In genomic region chr16:24446449-24446848, GRCm38 (mm10) we compare ENCODE assay signal across 30 mouse cellular contexts. TPM values are rescaled to one million over a fixed set of nuclear protein-coding genes. Genes with fewer than 3 reads are reported as not detected.
DNase-seq lines count a peak whose midpoint lies in the region; ATAC-seq and TF ChIP-seq lines count a peak whose summit lies in the region.
"Had no signal": no experiment of that assay in that cellular context is flagged by ENCODE, and none has a peak within 500 bp of the region (broad histone marks: within the 10 kb centered on the region; RNA-seq: fewer than 3 reads in every experiment).

No protein-coding gene starts in this region.

- TF ChIP-seq CTCF in gastrocnemius, adult 2 months (IDR thresholded peaks at IDR 0.05), result no peak
- TF ChIP-seq CTCF in spleen, adult 2 months (IDR thresholded peaks at IDR 0.05; ENCODE audit: extremely low read depth, insufficient read depth, insufficient read length, insufficient replicate concordance), result no peak

- DNase-seq in gastrocnemius, adult 2 months, result no peak
- DNase-seq in gastrocnemius, postnatal 25 days, result no peak
- peak; percentile 19 to 34 for DNase-seq in spleen, adult 2 months (ENCODE audit: low read depth in 1 of 2, low spot score in 2 of 2)
- DNase-seq in spleen, postnatal 14 days (ENCODE audit: low spot score in 2 of 2), result no peak
- DNase-seq in layer of hippocampus, adult 8-10 months (ENCODE audit: low spot score in 2 of 2), result no peak
- DNase-seq: adrenal gland, adult 2 months; adrenal gland, postnatal 36 days; cerebellum, adult 2 months; cerebellum, postnatal 14 days; heart, postnatal 4 days; kidney, adult 8-10 months; kidney, postnatal 4 days; layer of hippocampus, postnatal 36 days; lung, embryonic 14.5 days; lung, postnatal 14 days; retina, postnatal 1 day; right cerebral cortex, postnatal 14 days; thymus, postnatal 14 days had no signal

- WGBS in spleen, adult 2 months, result 7% methylated on average over 1 of the region's 1 CpGs

- H3K36me3 ChIP-seq in spleen, adult 2 months (ENCODE audit: control insufficient read depth, insufficient read depth, low read length), result no peaks in the 10 kb centered on the region; the same call in 1 of the 2 replicates
- H3K36me3 ChIP-seq: hindbrain, embryonic 13.5 days; liver, embryonic 15.5 days; midbrain, embryonic 12.5 days; neural tube, embryonic 13.5 days had no signal

- H3K27me3 ChIP-seq in spleen, adult 2 months (ENCODE audit: control insufficient read depth, insufficient read depth, low read length), result no peaks in the 10 kb centered on the region
- H3K27me3 ChIP-seq: hindbrain, embryonic 13.5 days; limb, embryonic 15.5 days; liver, embryonic 15.5 days; midbrain, embryonic 12.5 days; neural tube, embryonic 13.5 days had no signal

- ATAC-seq in activated CD4-positive, CD25-positive, alpha-beta regulatory T cell, adult 4 months, result peak; percentile 67
- peak; percentile 68 for ATAC-seq in monocyte, adult 5-6 weeks (replicated peaks; ENCODE audit: insufficient number of reproducible peaks, low FRiP score, low TSS enrichment, poor library complexity, severe bottlenecking)
- ATAC-seq in erythroid progenitor cell, adult 5-6 weeks (replicated peaks; ENCODE audit: low FRiP score, poor library complexity, severe bottlenecking), result no peak
- ATAC-seq: forebrain, embryonic 16.5 days had no signal

- H3K27ac ChIP-seq in gastrocnemius, adult 2 months, result peak overlapping the region; percentile 85; the same call in 1 of the 2 replicates
- H3K27ac ChIP-seq in spleen, adult 2 months (ENCODE audit: insufficient read depth, low read length), result peak overlapping the region; percentile 81
- H3K27ac ChIP-seq: heart, embryonic 10.5 days; hindbrain, embryonic 13.5 days; kidney, postnatal 0 days; limb, embryonic 10.5 days; limb, embryonic 15.5 days; liver, embryonic 15.5 days; midbrain, embryonic 12.5 days; neural tube, embryonic 13.5 days had no signal

- no peak for TF ChIP-seq POLR2A in spleen, adult 2 months (IDR thresholded peaks at IDR 0.05; ENCODE audit: low read depth, low read length)

- intact Hi-C loops in gastrocnemius, adult 2 months (cut with DNase I), result no loop called here

- no peak overlapping the region for H3K4me3 ChIP-seq in gastrocnemius, adult 2 months
- no peak overlapping the region for H3K4me3 ChIP-seq in spleen, adult 2 months (ENCODE audit: extremely low read depth, insufficient read depth, insufficient read length)
- H3K4me3 ChIP-seq: heart, embryonic 10.5 days; hindbrain, embryonic 13.5 days; limb, embryonic 10.5 days; limb, embryonic 15.5 days; liver, embryonic 15.5 days; midbrain, embryonic 12.5 days; neural tube, embryonic 13.5 days had no signal

- peaks cover 39% of the 10 kb centered on the region for H3K4me1 ChIP-seq in spleen, adult 2 months (ENCODE audit: control insufficient read depth, insufficient read depth, insufficient read length)

RNA-seq across cellular contexts. Expression of gene Lpp, which starts 53.1 kb away (rescaled TPM):
- total RNA-seq in gastrocnemius, adult 2 months (2021), result 10 to 100 TPM; 17.7 to 18.0 TPM
- total RNA-seq in gastrocnemius, postnatal 25 days (2021), result 10 to 100 TPM; 21.7 to 23.8 TPM
- polyA plus RNA-seq in spleen, adult 2 months (2012; rRNA removed), result 8.2 and 12.2 TPM in 2 replicates
- 10 to 100 TPM; 15.5 to 16.8 TPM for polyA plus RNA-seq in activated CD4-positive, CD25-positive, alpha-beta regulatory T cell, adult 4 months (2017; shearing (Covaris generic))
- 7.8 to 20.2 TPM (median 8.9 TPM) in 3 replicates for total RNA-seq in monocyte, adult 5-6 weeks (2017)
- total RNA-seq in layer of hippocampus, adult 8-10 months (2022), result 10 to 100 TPM in 2 of 4 experiments, 1 to 10 TPM in 2; 8.3 to 12.0 (median 10.4) TPM
- total RNA-seq in erythroid progenitor cell, adult 5-6 weeks (2015; ENCODE audit: low replicate concordance), result 2.1 and 2.9 TPM in 2 replicates
- 0.76 and 0.77 TPM in 2 replicates for total RNA-seq in erythroid progenitor cell, adult 5-6 weeks (2017; ENCODE audit: low replicate concordance)

Comparison
In these comparisons a context has a peak if more than half of its experiments do, and no peak if none do; other contexts are left out.
1. DNase-seq: peak in spleen, adult 2 months (2 of 2); none in gastrocnemius, adult 2 months (single experiment), gastrocnemius, postnatal 25 days (single experiment), spleen, postnatal 14 days (0 of 2) and layer of hippocampus, adult 8-10 months (0 of 2).